Mouse (Mus musculus) MEL (cell line): ENCODE measurements around the gene Hspa12b. TPM values are rescaled to one million over a fixed set of nuclear protein-coding genes. Genes with fewer than 3 reads are reported as not detected.

Source experiments
- DNase-seq: peaks from one replicate; pipeline ENCODE4 v3.0.0; 2011; ENCODE audit warnings: low read depth, low spot score
- H3K27ac ChIP-seq: 2 replicates; pipeline ENCODE4 v1.5.1; 2012; ENCODE audit warnings: low read depth, mild to moderate bottlenecking, control low read depth, low read length, moderate library complexity; ENCODE audit not compliant: control insufficient read depth
- H3K27me3 ChIP-seq, 2 experiments: fragments of 150-350 bp in 1 of 2; sonication (generic) in 1 of 2; 2 replicates each; pipeline ENCODE4 v1.6.1; 2012; ENCODE audit warnings: low read length in 2 of 2, mild to moderate bottlenecking in 2 of 2, improper control_type of control experiment in 1 of 2, moderate library complexity in 1 of 2; ENCODE audit not compliant: insufficient read depth in 2 of 2, control insufficient read depth in 1 of 2
- H3K36me3 ChIP-seq, 2 experiments: 2 replicates each; pipeline ENCODE4 v1.6.1; 2012 to 2014; ENCODE audit warnings: low read length in 2 of 2, improper control_type of control experiment in 1 of 2, inconsistent platforms in 1 of 2, mild to moderate bottlenecking in 1 of 2; ENCODE audit not compliant: insufficient read depth in 2 of 2, control insufficient read depth in 1 of 2
- H3K4me1 ChIP-seq, 2 experiments: fragments of 150-350 bp in 1 of 2; sonication (generic) in 1 of 2; 2 replicates each; pipeline ENCODE4 v1.6.1; 2012; ENCODE audit warnings: low read length in 2 of 2, improper control_type of control experiment in 1 of 2, mild to moderate bottlenecking in 1 of 2; ENCODE audit not compliant: insufficient read depth in 2 of 2, control insufficient read depth in 1 of 2
- H3K4me3 ChIP-seq, 2 experiments: fragments of 150-350 bp in 1 of 2; sonication (generic) in 1 of 2; 2 replicates each; pipeline ENCODE4 v1.5.1; 2012; ENCODE audit warnings: low read depth in 2 of 2, low read length in 2 of 2, mild to moderate bottlenecking in 2 of 2, moderate library complexity in 2 of 2, control low read depth in 1 of 2, improper control_type of control experiment in 1 of 2; ENCODE audit not compliant: control insufficient read depth in 1 of 2, insufficient read depth in 1 of 2
- H3K79me2 ChIP-seq: 2 replicates; pipeline ENCODE4 v1.6.1; 2012; ENCODE audit warnings: mild to moderate bottlenecking, low read length, moderate library complexity; ENCODE audit not compliant: control insufficient read depth, poor library complexity, insufficient read depth
- H3K9ac ChIP-seq: 2 replicates; pipeline ENCODE4 v1.6.1; 2012; ENCODE audit warnings: low read depth, mild to moderate bottlenecking, control low read depth, low read length, moderate library complexity; ENCODE audit not compliant: control insufficient read depth, poor library complexity, severe bottlenecking
- H3K9me3 ChIP-seq: fragments of 150-350 bp; sonication (generic); replicated peaks from 2 replicates; pipeline ENCODE4 v1.6.1; 2012; ENCODE audit warnings: mild to moderate bottlenecking, low read length, improper control_type of control experiment, moderate library complexity; ENCODE audit not compliant: insufficient read depth
- BHLHE40 ChIP-seq: IDR thresholded peaks from 2 replicates; pipeline ENCODE4 v1.6.1; 2012; ENCODE audit warnings: low read depth, mild to moderate bottlenecking, inconsistent platforms, low read length, improper control_type of control experiment, borderline replicate concordance
- CHD1 ChIP-seq: IDR thresholded peaks from 2 replicates; pipeline ENCODE4 v1.6.1; 2012; ENCODE audit warnings: low read depth, mild to moderate bottlenecking, inconsistent platforms, low read length, improper control_type of control experiment
- ELF1 ChIP-seq: IDR thresholded peaks from 2 replicates; pipeline ENCODE4 v1.6.1; 2014; ENCODE audit warnings: low read depth, mild to moderate bottlenecking, inconsistent platforms, low read length, improper control_type of control experiment, moderate library complexity
- EP300 ChIP-seq, 2 experiments: IDR thresholded peaks; 2 replicates each; pipeline ENCODE4 v1.6.1; 2011; ENCODE audit warnings: improper control_type of control experiment in 2 of 2, low read length in 2 of 2, low read depth in 1 of 2, mild to moderate bottlenecking in 1 of 2
- ETS1 ChIP-seq: IDR thresholded peaks from 2 replicates; pipeline ENCODE4 v1.6.1; 2012; ENCODE audit warnings: low read depth, mild to moderate bottlenecking, inconsistent platforms, low read length, improper control_type of control experiment, moderate library complexity
- GATA1 ChIP-seq: IDR thresholded peaks from 2 replicates; pipeline ENCODE4 v1.6.1; 2011; ENCODE audit warnings: low read depth, low read length, improper control_type of control experiment
- HCFC1 ChIP-seq: IDR thresholded peaks from 2 replicates; pipeline ENCODE4 v1.6.1; 2012; ENCODE audit warnings: low read depth, mild to moderate bottlenecking, inconsistent platforms, low read length, improper control_type of control experiment, moderate library complexity
- JUND ChIP-seq: IDR thresholded peaks from 2 replicates; pipeline ENCODE4 v1.6.1; 2011; ENCODE audit warnings: low read depth, mild to moderate bottlenecking, improper control_type of control experiment, low read length
- KAT2A ChIP-seq: conservative IDR thresholded peaks from 2 replicates; pipeline ENCODE4 v1.6.1; 2012; ENCODE audit warnings: low read depth, low read length, improper control_type of control experiment, inconsistent platforms
- MAX ChIP-seq: IDR thresholded peaks from 2 replicates; pipeline ENCODE4 v1.6.1; 2011; ENCODE audit warnings: low read length, improper control_type of control experiment
- MAZ ChIP-seq: IDR thresholded peaks from 2 replicates; pipeline ENCODE4 v1.6.1; 2012; ENCODE audit warnings: low read depth, mild to moderate bottlenecking, inconsistent platforms, low read length, improper control_type of control experiment
- MYC ChIP-seq: IDR thresholded peaks from 2 replicates; pipeline ENCODE4 v1.6.1; 2011; ENCODE audit warnings: low read depth, mild to moderate bottlenecking, low read length, improper control_type of control experiment, moderate library complexity
- NELFE ChIP-seq: IDR thresholded peaks from 2 replicates; pipeline ENCODE4 v1.6.1; 2011; ENCODE audit warnings: low read depth, low read length, improper control_type of control experiment
- POLR2A ChIP-seq, 2 experiments: IDR thresholded peaks; 2 replicates each; pipeline ENCODE4 v1.6.1; 2011 to 2012; ENCODE audit warnings: low read length in 2 of 2, mild to moderate bottlenecking in 2 of 2, control low read depth in 1 of 2, improper control_type of control experiment in 1 of 2, low read depth in 1 of 2, moderate library complexity in 1 of 2; ENCODE audit not compliant: control insufficient read depth in 1 of 2, insufficient read depth in 1 of 2, poor library complexity in 1 of 2
- POLR2AphosphoS2 ChIP-seq: IDR thresholded peaks from 2 replicates; pipeline ENCODE4 v1.6.1; 2011; ENCODE audit warnings: low read length, improper control_type of control experiment
- POLR2AphosphoS5 ChIP-seq: IDR thresholded peaks from 2 replicates; pipeline ENCODE4 v1.6.1; 2012; ENCODE audit warnings: low read depth, borderline replicate concordance, mild to moderate bottlenecking, inconsistent platforms, low read length, moderate library complexity, mixed read lengths
- RAD21 ChIP-seq: IDR thresholded peaks from 2 replicates; pipeline ENCODE4 v1.6.1; 2011; ENCODE audit warnings: mild to moderate bottlenecking, low read depth, low read length, improper control_type of control experiment
- RCOR1 ChIP-seq: IDR thresholded peaks from 2 replicates; pipeline ENCODE4 v1.6.1; 2012; ENCODE audit warnings: low read depth, mild to moderate bottlenecking, inconsistent platforms, low read length, improper control_type of control experiment
- SIN3A ChIP-seq: IDR thresholded peaks from 2 replicates; pipeline ENCODE4 v1.6.1; 2012; ENCODE audit warnings: low read length, improper control_type of control experiment, inconsistent platforms
- SMC3 ChIP-seq: IDR thresholded peaks from 2 replicates; pipeline ENCODE4 v1.6.1; 2011; ENCODE audit warnings: low read depth, low read length, improper control_type of control experiment
- TAL1 ChIP-seq: IDR thresholded peaks from 2 replicates; pipeline ENCODE4 v1.6.1; 2012; ENCODE audit warnings: mild to moderate bottlenecking, inconsistent platforms, low read length, moderate library complexity, mixed read lengths
- TBP ChIP-seq: IDR thresholded peaks from 2 replicates; pipeline ENCODE4 v1.8.0; 2011; ENCODE audit warnings: low read depth, low read length, improper control_type of control experiment
- UBTF ChIP-seq: IDR thresholded peaks from 2 replicates; pipeline ENCODE4 v1.6.1; 2012; ENCODE audit warnings: low read depth, mild to moderate bottlenecking, inconsistent platforms, low read length, improper control_type of control experiment, moderate library complexity, borderline replicate concordance; ENCODE audit not compliant: insufficient read depth
- USF1 ChIP-seq: IDR thresholded peaks from 2 replicates; pipeline ENCODE4 v1.6.1; 2014; ENCODE audit warnings: low read depth, mild to moderate bottlenecking, inconsistent platforms, low read length, improper control_type of control experiment, moderate library complexity
- USF2 ChIP-seq, 2 experiments: IDR thresholded peaks; 2 replicates each; pipeline ENCODE4 v1.6.1; 2011 to 2012; ENCODE audit warnings: improper control_type of control experiment in 2 of 2, low read length in 2 of 2, borderline replicate concordance in 1 of 2, inconsistent platforms in 1 of 2, low read depth in 1 of 2, mild to moderate bottlenecking in 1 of 2; ENCODE audit not compliant: insufficient read depth in 1 of 2
- ZC3H11A ChIP-seq: IDR thresholded peaks from 2 replicates; pipeline ENCODE4 v1.6.1; 2012; ENCODE audit warnings: low read depth, mild to moderate bottlenecking, inconsistent platforms, low read length, improper control_type of control experiment
- ZNF384 ChIP-seq: IDR thresholded peaks from 2 replicates; pipeline ENCODE4 v1.6.1; 2012; ENCODE audit warnings: low read depth, mild to moderate bottlenecking, inconsistent platforms, low read length, improper control_type of control experiment
- polyA plus RNA-seq, 2 experiments: library from polyadenylated mRNA; stranded (reverse) in 1 of 2; unstranded in 1 of 2; fragments of >175 nt in 1 of 2; fragments of >200 nt in 1 of 2; gene quantifications; 2 replicates each; pipeline versions ENCODE4 v1.2.1 to v1.2.4; 2012; ENCODE audit warnings: low replicate concordance in 2 of 2, low read depth in 1 of 2; ENCODE audit not compliant: insufficient read length in 2 of 2, insufficient read depth in 1 of 2, missing spikeins in 1 of 2
- total RNA-seq: library from RNA; depleted of rRNA; stranded (reverse); fragments of 300-350 nt; gene quantifications from 2 replicates; pipeline ENCODE4 v1.2.3, GENCODE M21; 2012

The Hspa12b gene
- total and polyA plus RNA-seq, 3 experiments = 0.04 to 1.2 TPM; not detected in 1

DNA sequence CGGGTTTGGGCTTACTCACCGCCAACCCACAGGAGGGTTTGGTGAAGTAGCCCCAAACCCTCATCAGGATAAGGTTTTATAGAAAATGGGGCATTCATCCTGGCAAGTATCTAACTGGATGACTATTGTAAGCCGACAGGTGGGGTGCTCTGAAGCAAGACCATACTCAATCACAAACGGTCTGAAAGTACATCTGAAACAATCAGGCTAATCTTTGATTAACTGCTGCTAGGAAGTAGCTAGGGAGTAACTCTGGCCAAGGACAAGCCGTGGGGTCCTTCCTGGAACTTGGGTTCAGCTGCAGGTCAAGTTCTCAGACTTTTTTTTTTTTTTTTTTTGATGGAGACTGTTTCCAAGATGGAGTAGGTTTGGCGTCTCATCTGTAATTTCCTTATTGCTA is 40.9 kb downstream of the Hspa12b start:
- Histone ChIP-seq H3K4me3 (no peak overlapping the region), H3K27ac (no peak overlapping the region), H3K4me1 (peaks cover 3 to 17% of the 10 kb centered on the region in 2 experiments; a peak in 3 of 4 replicates), H3K79me2 (no peaks in the 10 kb centered on the region), H3K27me3 (no peaks in the 10 kb centered on the region), H3K9me3 (no peaks in the 10 kb centered on the region), H3K9ac (no peak overlapping the region), H3K36me3 (peaks cover 0 to 5% of the 10 kb centered on the region in 2 experiments; a peak in 1 of 4 replicates)
- TF ChIP-seq USF1 (no peak), RCOR1 (no peak), MAX (no peak), SIN3A (no peak), ELF1 (no peak), ETS1 (no peak), ZNF384 (no peak), UBTF (no peak), EP300 (IDR thresholded peaks at IDR 0.05; ENCODE audit: low read depth in 1 of 2, low read length in 2 of 2) (no peak), KAT2A (no peak)
- DNase-seq = no peak

- Histone ChIP-seq H3K27me3 (no peaks in the 10 kb centered on the region), H3K27ac (no peak overlapping the region), H3K4me1 (peaks cover 3 to 20% of the 10 kb centered on the region in 2 experiments; a peak in 3 of 4 replicates), H3K9ac (no peak overlapping the region), H3K36me3 (peaks cover 0 to 5% of the 10 kb centered on the region in 2 experiments; a peak in 1 of 4 replicates), H3K4me3 (no peak overlapping the region), H3K79me2 (no peaks in the 10 kb centered on the region), H3K9me3 (no peaks in the 10 kb centered on the region)
- no peak for DNase-seq
- TF ChIP-seq HCFC1 (no peak), POLR2AphosphoS2 (no peak), RAD21 (no peak), POLR2AphosphoS5 (no peak), USF2 (IDR thresholded peaks at IDR 0.05; ENCODE audit: borderline replicate concordance in 1 of 2, insufficient read depth in 1 of 2, low read depth in 1 of 2, low read length in 2 of 2) (no peak), ZNF384 (no peak), TAL1 (no peak), MAZ (no peak), ZC3H11A (no peak), NELFE (no peak), POLR2A (IDR thresholded peaks at IDR 0.05; ENCODE audit: control insufficient read depth in 1 of 2, insufficient read depth in 1 of 2, low read depth in 1 of 2, low read length in 2 of 2, poor library complexity in 1 of 2) (no peak), ETS1 (no peak), GATA1 (no peak), KAT2A (no peak), MYC (no peak), TBP (no peak), JUND (no peak), SMC3 (no peak), BHLHE40 (no peak), CHD1 (no peak)
Measured at GRCm38 (mm10) chr2:131168914-131169313, 41.8 kb downstream of the Hspa12b start.
